ENCODE assay signal across 8 mouse cellular contexts in genomic region chr10:128491495-128491894, GRCm38 (mm10). TPM values are rescaled to one million over a fixed set of nuclear protein-coding genes. Genes with fewer than 3 reads are reported as not detected.
DNase-seq lines count a peak whose midpoint lies in the region; ATAC-seq and TF ChIP-seq lines count a peak whose summit lies in the region.

No protein-coding gene starts in this region.

- peak overlapping the region; percentile 98 for H3K4me3 ChIP-seq in E14TG2a.4 (replicated peaks; ENCODE audit: low read length)
- H3K4me3 ChIP-seq in heart, embryonic 14.5 days (ENCODE audit: control insufficient read depth in 1 of 2, insufficient read depth in 1 of 2, low read depth in 1 of 2, low read length in 2 of 2): peak overlapping the region; percentile 84 to 97
- H3K4me3 ChIP-seq in midbrain, embryonic 12.5 days: peak overlapping the region; percentile 15

- H3K9ac ChIP-seq in heart, embryonic 14.5 days (ENCODE audit: low read length): peak overlapping the region; percentile 97
- H3K9ac ChIP-seq in midbrain, embryonic 12.5 days (replicated peaks): no peak overlapping the region; the same call in 1 of the 2 replicates

- H3K27ac ChIP-seq in heart, embryonic 14.5 days (replicated peaks in 1 of 2; ENCODE audit: control insufficient read depth in 1 of 2, insufficient read depth in 1 of 2, low read depth in 2 of 2, low read length in 2 of 2): peak overlapping the region; percentile 80 to 83
- H3K27ac ChIP-seq in midbrain, embryonic 12.5 days (replicated peaks): no peak overlapping the region

- DNase-seq in ZHBTc4 (ENCODE audit: low read depth, low spot score): peak; percentile 64
- DNase-seq in kidney, postnatal 4 days: peak; percentile 48 to 60
- no peak for DNase-seq in frontal cortex, postnatal 14 days (ENCODE audit: low spot score in 2 of 2)
- no peak for DNase-seq in layer of hippocampus, adult 9-11 months
- DNase-seq in spleen, postnatal 10 days (ENCODE audit: low spot score in 2 of 2): no peak

- H3K4me2 ChIP-seq in heart, embryonic 14.5 days (ENCODE audit: low read length): peak overlapping the region; percentile 83
- H3K4me2 ChIP-seq in midbrain, embryonic 12.5 days (replicated peaks): peak overlapping the region; percentile 82

- H3K4me1 ChIP-seq in E14TG2a.4 (replicated peaks; ENCODE audit: low read depth, low read length): peaks cover 80% of the 10 kb centered on the region
- peaks cover 33 to 46% of the 10 kb centered on the region in 2 experiments for H3K4me1 ChIP-seq in heart, embryonic 14.5 days (ENCODE audit: control insufficient read depth in 2 of 2, insufficient read depth in 2 of 2, low read length in 2 of 2)
- H3K4me1 ChIP-seq in midbrain, embryonic 12.5 days: peaks cover 32% of the 10 kb centered on the region

- no peaks in the 10 kb centered on the region for H3K9me3 ChIP-seq in E14TG2a.4 (ENCODE audit: low read length)
- no peaks in the 10 kb centered on the region for H3K9me3 ChIP-seq in heart, embryonic 14.5 days (ENCODE audit: control insufficient read depth, low read length)
- H3K9me3 ChIP-seq in midbrain, embryonic 12.5 days: no peaks in the 10 kb centered on the region

- WGBS in heart, embryonic 14.5 days: 10% methylated on average over 6 of the region's 6 CpGs
- 85% methylated on average over 6 of the region's 6 CpGs for WGBS in midbrain, embryonic 12.5 days

- TF ChIP-seq CTCF in E14TG2a.4 (conservative IDR thresholded peaks at IDR 0.05; ENCODE audit: low read length): no peak

- no peak for ATAC-seq in heart, embryonic 14.5 days (ENCODE audit: insufficient number of reproducible peaks, insufficient read depth, low FRiP score, low read depth)
- no peak for ATAC-seq in midbrain, embryonic 12.5 days (ENCODE audit: low FRiP score, low read depth)

- no peaks in the 10 kb centered on the region for H3K27me3 ChIP-seq in E14TG2a.4 (ENCODE audit: insufficient read depth, low read length)
- H3K27me3 ChIP-seq in heart, embryonic 14.5 days (ENCODE audit: control insufficient read depth, insufficient read depth, low read length): no peaks in the 10 kb centered on the region
- H3K27me3 ChIP-seq in midbrain, embryonic 12.5 days: peaks cover 4% of the 10 kb centered on the region; the same call in 1 of the 2 replicates

- peaks cover 63% of the 10 kb centered on the region for H3K36me3 ChIP-seq in E14TG2a.4 (ENCODE audit: insufficient read depth, low read length)
- H3K36me3 ChIP-seq in heart, embryonic 14.5 days (ENCODE audit: control insufficient read depth, insufficient read depth, low read length): peaks cover 57% of the 10 kb centered on the region
- H3K36me3 ChIP-seq in midbrain, embryonic 12.5 days: peaks cover 54% of the 10 kb centered on the region

RNA-seq across cellular contexts. Expression of gene Myl6, which starts 2.5 kb away (rescaled TPM):
- polyA plus RNA-seq in heart, embryonic 14.5 days (2014; fragmentation: Nextera tagmentation; extraction: Ambion mirVana): 1,060 and 1,246 TPM in 2 replicates
- 747 and 793 TPM in 2 replicates for polyA plus RNA-seq in midbrain, embryonic 12.5 days (2016; fragmentation: Nextera tagmentation; extraction: Ambion mirVana)

RNA-seq across cellular contexts. Expression of gene Myl6b, which starts 7.0 kb away (rescaled TPM):
- 5.0 and 5.5 TPM in 2 replicates for polyA plus RNA-seq in heart, embryonic 14.5 days (2014; fragmentation: Nextera tagmentation; extraction: Ambion mirVana)
- polyA plus RNA-seq in midbrain, embryonic 12.5 days (2016; fragmentation: Nextera tagmentation; extraction: Ambion mirVana): 2.7 and 3.0 TPM in 2 replicates

RNA-seq across cellular contexts. Expression of gene Smarcc2, which starts 32.4 kb away (rescaled TPM):
- polyA plus RNA-seq in heart, embryonic 14.5 days (2014; fragmentation: Nextera tagmentation; extraction: Ambion mirVana): 62.4 and 63.7 TPM in 2 replicates
- 188 and 202 TPM in 2 replicates for polyA plus RNA-seq in midbrain, embryonic 12.5 days (2016; fragmentation: Nextera tagmentation; extraction: Ambion mirVana)

RNA-seq across cellular contexts. Expression of gene Esyt1, which starts 34.2 kb away (rescaled TPM):
- polyA plus RNA-seq in heart, embryonic 14.5 days (2014; fragmentation: Nextera tagmentation; extraction: Ambion mirVana): 17.3 and 17.8 TPM in 2 replicates
- 25.6 and 26.6 TPM in 2 replicates for polyA plus RNA-seq in midbrain, embryonic 12.5 days (2016; fragmentation: Nextera tagmentation; extraction: Ambion mirVana)

RNA-seq across cellular contexts. Expression of gene Zc3h10, which starts 56.1 kb away (rescaled TPM):
- polyA plus RNA-seq in heart, embryonic 14.5 days (2014; fragmentation: Nextera tagmentation; extraction: Ambion mirVana): 7.3 and 8.2 TPM in 2 replicates
- polyA plus RNA-seq in midbrain, embryonic 12.5 days (2016; fragmentation: Nextera tagmentation; extraction: Ambion mirVana): 20.1 and 22.5 TPM in 2 replicates

Comparison
In these comparisons a context has a peak if more than half of its experiments do, and no peak if none do; other contexts are left out.
1. H3K4me3 ChIP-seq: peak in every context shown above with its lines; median percentile 98 in E14TG2a.4; 90 in heart, embryonic 14.5 days; 15 in midbrain, embryonic 12.5 days.
2. DNase-seq: peak in ZHBTc4 (single experiment) and kidney, postnatal 4 days (2 of 2); none in frontal cortex, postnatal 14 days (0 of 2), layer of hippocampus, adult 9-11 months (single experiment) and spleen, postnatal 10 days (0 of 2).